Mouse (Mus musculus): ENCODE data around the gene Spg20.

Gene Spg20

GRCm38 (mm10) chr3:55148091-55148490 is 36.2 kb downstream of the Spg20 start:
- DNase-seq (ENCODE audit: low spot score), result no peak

GRCm38 (mm10) chr3:55151656-55152433 is 39.9 kb downstream of the Spg20 start:
- DNase-seq (ENCODE audit: low spot score), result peak; percentile 75

- no peak for DNase-seq (ENCODE audit: low spot score)
Measured at GRCm38 (mm10) chr3:55152673-55153334, 40.9 kb downstream of the Spg20 start.

GRCm38 (mm10) chr3:55154163-55154562 is 42.3 kb downstream of the Spg20 start:
- no peak for DNase-seq (ENCODE audit: low spot score)

- DNase-seq (ENCODE audit: low spot score), result no peak
Measured at GRCm38 (mm10) chr3:55157413-55157812, 45.5 kb downstream of the Spg20 start.

GRCm38 (mm10) chr3:55161144-55161543 is 49.2 kb downstream of the Spg20 start:
- no peak for DNase-seq (ENCODE audit: low spot score)

GRCm38 (mm10) chr3:55163510-55163909 is 51.6 kb downstream of the Spg20 start:
- no peak for DNase-seq (ENCODE audit: low spot score)

- DNase-seq (ENCODE audit: low spot score), result no peak
Measured at GRCm38 (mm10) chr3:55172478-55172877, 60.6 kb downstream of the Spg20 start.

GRCm38 (mm10) chr3:55177271-55177670 is 65.4 kb downstream of the Spg20 start:
- DNase-seq (ENCODE audit: low spot score), result no peak

- no peak for DNase-seq (ENCODE audit: low spot score)
Measured at GRCm38 (mm10) chr3:55181766-55182165, 69.9 kb downstream of the Spg20 start, which contains the start of gene Sohlh2. Gene Sohlh2, plus strand, starts transcription at chr3:55182028.
